Mouse (Mus musculus) heart, postnatal 0 days (tissue): ENCODE measurements around the gene 5330417C22Rik.

Experiments used
- CTCF ChIP-seq: IDR thresholded peaks from 2 replicates; pipeline ENCODE4 v1.5.1; 2016; ENCODE audit warnings: antibody characterized with exemption, control low read depth, low read depth
- EP300 ChIP-seq: IDR thresholded peaks from 2 replicates; pipeline ENCODE4 v1.6.1; 2016; ENCODE audit warnings: antibody characterized with exemption, low read depth

- TF ChIP-seq EP300 (no peak), CTCF (no peak)
These were observed 111.3 kb downstream of the 5330417C22Rik start for GRCm38 (mm10) chr3:108424944-108425623.
